ENCODE assay signal across 16 mouse cellular contexts in genomic region chr13:9422876-9423275, GRCm38 (mm10).
A peak's percentile ranks its signal among the peaks of the same experiment; 100 is the strongest.
DNase-seq lines count a peak whose midpoint lies in the region; ATAC-seq and TF ChIP-seq lines count a peak whose summit lies in the region.
"Had no signal": no experiment of that assay in that cellular context is flagged by ENCODE, and none has a peak within 500 bp of the region (broad histone marks: within the 10 kb centered on the region; RNA-seq: fewer than 3 reads in every experiment).

No protein-coding gene starts in this region.

- ATAC-seq in forebrain, embryonic 14.5 days = peak; percentile 37; the same call in 1 of the 2 replicates
- ATAC-seq in lung, embryonic 14.5 days (ENCODE audit: insufficient read depth) = no peak
- ATAC-seq: intestine, embryonic 15.5 days had no signal

- no peaks in the 10 kb centered on the region for H3K36me3 ChIP-seq in forebrain, embryonic 14.5 days (ENCODE audit: control insufficient read depth, insufficient read depth, low read length)
- H3K36me3 ChIP-seq in forebrain, embryonic 10.5 days (replicated peaks) = no peaks in the 10 kb centered on the region
- H3K36me3 ChIP-seq in lung, embryonic 14.5 days (ENCODE audit: insufficient read depth) = no peaks in the 10 kb centered on the region
- H3K36me3 ChIP-seq: embryonic facial prominence, embryonic 10.5 days; intestine, embryonic 15.5 days; limb, embryonic 12.5 days had no signal

- H3K9ac ChIP-seq in forebrain, embryonic 14.5 days (ENCODE audit: low read length) = no peak overlapping the region
- no peak overlapping the region for H3K9ac ChIP-seq in lung, embryonic 14.5 days
- H3K9ac ChIP-seq: intestine, embryonic 15.5 days; limb, embryonic 12.5 days had no signal

- WGBS in forebrain, embryonic 14.5 days = 65% methylated on average over 1 of the region's 1 CpGs
- 72% methylated on average over 1 of the region's 1 CpGs for WGBS in forebrain, embryonic 10.5 days
- WGBS in lung, embryonic 14.5 days = 50% methylated on average over 1 of the region's 1 CpGs
- 62% methylated on average over 1 of the region's 1 CpGs for WGBS in lung, adult 2 months

- no peak overlapping the region for H3K27ac ChIP-seq in forebrain, embryonic 14.5 days (ENCODE audit: low read depth, low read length)
- H3K27ac ChIP-seq in forebrain, embryonic 10.5 days = no peak overlapping the region
- no peak overlapping the region for H3K27ac ChIP-seq in lung, embryonic 14.5 days (ENCODE audit: low read depth)
- H3K27ac ChIP-seq: embryonic facial prominence, embryonic 10.5 days; intestine, embryonic 15.5 days; limb, embryonic 12.5 days had no signal

- no peak overlapping the region for H3K4me3 ChIP-seq in forebrain, embryonic 14.5 days (ENCODE audit: low read depth, low read length)
- H3K4me3 ChIP-seq in forebrain, embryonic 10.5 days = no peak overlapping the region
- H3K4me3 ChIP-seq in lung, embryonic 14.5 days (ENCODE audit: low read depth, low read length) = no peak overlapping the region
- no peak overlapping the region for H3K4me3 ChIP-seq in lung, adult 2 months (replicated peaks; ENCODE audit: extremely low read depth, low read depth, low read length)
- H3K4me3 ChIP-seq: embryonic facial prominence, embryonic 10.5 days; erythroblast, embryonic 14.5 days; gastrocnemius, adult 2 months; intestine, embryonic 15.5 days; limb, embryonic 12.5 days; megakaryocyte, embryonic 14.5 days had no signal

- H3K27me3 ChIP-seq in forebrain, embryonic 14.5 days (replicated peaks; ENCODE audit: control insufficient read depth, insufficient read depth, low read length) = no peaks in the 10 kb centered on the region
- no peaks in the 10 kb centered on the region for H3K27me3 ChIP-seq in forebrain, embryonic 10.5 days (ENCODE audit: poor library complexity, severe bottlenecking)
- H3K27me3 ChIP-seq in lung, embryonic 14.5 days (ENCODE audit: insufficient read depth, low read length) = no peaks in the 10 kb centered on the region
- H3K27me3 ChIP-seq: intestine, embryonic 15.5 days; limb, embryonic 12.5 days; megakaryocyte, embryonic 14.5 days had no signal

- no peaks in the 10 kb centered on the region for H3K4me1 ChIP-seq in forebrain, embryonic 14.5 days (ENCODE audit: control insufficient read depth, insufficient read depth, low read length)
- no peaks in the 10 kb centered on the region for H3K4me1 ChIP-seq in forebrain, embryonic 10.5 days
- H3K4me1 ChIP-seq in lung, embryonic 14.5 days (ENCODE audit: insufficient read depth) = no peaks in the 10 kb centered on the region
- peaks cover 5% of the 10 kb centered on the region; the same call in 1 of the 2 replicates for H3K4me1 ChIP-seq in lung, adult 2 months (ENCODE audit: control insufficient read depth, insufficient read depth, low read length)
- H3K4me1 ChIP-seq: embryonic facial prominence, embryonic 10.5 days; intestine, embryonic 15.5 days had no signal

- no peaks in the 10 kb centered on the region for H3K9me3 ChIP-seq in forebrain, embryonic 14.5 days (replicated peaks; ENCODE audit: control insufficient read depth, low read length)
- H3K9me3 ChIP-seq in forebrain, embryonic 10.5 days = no peaks in the 10 kb centered on the region
- H3K9me3 ChIP-seq in lung, embryonic 14.5 days (ENCODE audit: low read depth, low read length) = no peaks in the 10 kb centered on the region
- H3K9me3 ChIP-seq: embryonic facial prominence, embryonic 10.5 days; intestine, embryonic 15.5 days; limb, embryonic 12.5 days; megakaryocyte, embryonic 14.5 days had no signal

- H3K4me2 ChIP-seq in forebrain, embryonic 14.5 days (ENCODE audit: low read length) = no peak overlapping the region
- no peak overlapping the region for H3K4me2 ChIP-seq in lung, embryonic 14.5 days
- H3K4me2 ChIP-seq: intestine, embryonic 15.5 days; limb, embryonic 12.5 days had no signal

- peak; percentile 45 for DNase-seq in forebrain, embryonic 14.5 days (ENCODE audit: low spot score)
- DNase-seq in forebrain, embryonic 10.5 days (ENCODE audit: extremely low spot score, low spot score) = no peak
- DNase-seq in lung, embryonic 14.5 days = peak; percentile 23
- DNase-seq in lung, adult 2 months = no peak
- peak; percentile 18 for DNase-seq in brain, embryonic 18.5 days (ENCODE audit: low read depth, low spot score)
- DNase-seq in cerebellum, postnatal 36 days = peak; percentile 27 to 35
- DNase-seq in urinary bladder, postnatal 36 days (ENCODE audit: low spot score in 2 of 2) = no peak
- DNase-seq in spleen, postnatal 14 days (ENCODE audit: low spot score in 2 of 2) = no peak
- DNase-seq: gastrocnemius, adult 2 months; heart, postnatal 4 days; right cerebral cortex, postnatal 4 days had no signal

- TF ChIP-seq CTCF in lung, embryonic 14.5 days (IDR thresholded peaks at IDR 0.05; ENCODE audit: low read depth) = no peak
- no peak for TF ChIP-seq CTCF in lung, adult 2 months (IDR thresholded peaks at IDR 0.05; ENCODE audit: insufficient read depth, low read length)

- no peak for TF ChIP-seq POLR2A in lung, adult 2 months (IDR thresholded peaks at IDR 0.05; ENCODE audit: borderline replicate concordance, extremely low read depth, low read depth, low read length)

Comparison
In these comparisons a context has a peak if more than half of its experiments do, and no peak if none do; other contexts are left out.
1. DNase-seq: peak in forebrain, embryonic 14.5 days (single experiment), lung, embryonic 14.5 days (single experiment), brain, embryonic 18.5 days (single experiment) and cerebellum, postnatal 36 days (2 of 2); none in forebrain, embryonic 10.5 days (single experiment), lung, adult 2 months (single experiment), urinary bladder, postnatal 36 days (0 of 2) and spleen, postnatal 14 days (0 of 2).